Mouse (Mus musculus) CH12.LX (cell line): ENCODE measurements around the gene Sys1.

Experiments
- ELF1 ChIP-seq: IDR thresholded peaks from 2 replicates; pipeline ENCODE4 v1.6.1; 2014; ENCODE audit warnings: low read depth, mild to moderate bottlenecking, inconsistent platforms, low read length, improper control_type of control experiment
- UBTF ChIP-seq: IDR thresholded peaks from 2 replicates; pipeline ENCODE4 v1.6.1; 2012; ENCODE audit warnings: low read depth, mild to moderate bottlenecking, inconsistent platforms, low read length, improper control_type of control experiment, moderate library complexity

DNA sequence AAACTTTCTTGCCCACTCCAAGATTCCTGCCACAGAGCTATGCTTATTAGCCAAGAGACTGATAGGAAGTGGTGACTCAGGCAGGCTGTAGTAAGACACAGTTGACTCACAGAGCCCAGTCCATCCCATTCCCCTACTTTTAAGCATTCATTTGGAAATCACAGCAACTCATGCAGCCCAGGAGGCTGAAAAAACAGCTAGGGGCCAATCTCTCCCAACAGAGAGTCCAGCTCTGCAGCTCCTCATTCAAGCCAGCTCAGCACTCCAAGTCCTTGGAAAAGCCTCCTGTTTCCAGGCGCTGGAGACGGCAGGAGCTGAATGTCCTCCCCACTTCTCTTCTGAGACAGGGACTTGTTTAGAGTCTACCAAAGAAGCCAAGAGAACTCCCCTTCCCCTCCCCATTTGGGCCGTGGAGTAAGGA lies 17.8 kb upstream of the Sys1 start:
- no peak for TF ChIP-seq ELF1
- TF ChIP-seq UBTF, result no peak
